Mouse (Mus musculus): ENCODE results near the gene Cnppd1. TPM values are rescaled to one million over a fixed set of nuclear protein-coding genes. Genes with fewer than 3 reads are reported as not detected.

Cnppd1 gene
- total and polyA plus RNA-seq, 3 experiments = 12.3 to 47.2 (median 16.2) TPM

GRCm38 (mm10) chr1:75141486-75142190, 873 bp downstream of the Cnppd1 start (continued):
- peak; percentile 51; the same call in 1 of the 2 replicates for TF ChIP-seq NRF1 (IDR thresholded peaks at IDR 0.05; ENCODE audit: low read depth, low read length)
- TF ChIP-seq MAZ (IDR thresholded peaks at IDR 0.05; ENCODE audit: low read depth, low read length) = no peak
- 0 out of 2 replicates have a peak, but pooled peaks have one; percentile 23 for TF ChIP-seq MYC (IDR thresholded peaks at IDR 0.05; ENCODE audit: low read depth, low read length)
- TF ChIP-seq USF2 (conservative IDR thresholded peaks at IDR 0.05; ENCODE audit: low read depth, low read length) = no peak
- no peak for TF ChIP-seq ETS1 (conservative IDR thresholded peaks at IDR 0.05; ENCODE audit: low read depth, low read length)
- no peak for TF ChIP-seq RAD21 (IDR thresholded peaks at IDR 0.05; ENCODE audit: low read depth, low read length)
- TF ChIP-seq KAT2A (IDR thresholded peaks at IDR 0.05; ENCODE audit: insufficient replicate concordance, low read length) = no peak
- no peak for TF ChIP-seq PAX5 (IDR thresholded peaks at IDR 0.05; ENCODE audit: low read length)
- TF ChIP-seq POLR2A (IDR thresholded peaks at IDR 0.05; ENCODE audit: low read depth, low read length) = peak; percentile 66
- TF ChIP-seq ZKSCAN1 (IDR thresholded peaks at IDR 0.05; ENCODE audit: borderline replicate concordance, low read depth, low read length) = no peak
- peak; percentile 52 for TF ChIP-seq HCFC1 (IDR thresholded peaks at IDR 0.05; ENCODE audit: low read depth, low read length)
- peak; percentile 86 for TF ChIP-seq ELF1 (IDR thresholded peaks at IDR 0.05; ENCODE audit: low read depth, low read length)
- no peak for TF ChIP-seq CTCF (conservative IDR thresholded peaks at IDR 0.05 in 1 of 2, IDR thresholded peaks at IDR 0.05 in 1 of 2; ENCODE audit: low read depth in 2 of 2, low read length in 2 of 2)
- TF ChIP-seq ZC3H11A (IDR thresholded peaks at IDR 0.05; ENCODE audit: low read depth, low read length) = no peak
- no peak for TF ChIP-seq CHD1 (IDR thresholded peaks at IDR 0.05; ENCODE audit: low read depth, low read length)
- no peak; the same call in 1 of the 2 replicates for TF ChIP-seq POLR2AphosphoS2 (IDR thresholded peaks at IDR 0.05; ENCODE audit: low read depth, low read length)
- TF ChIP-seq JUN (IDR thresholded peaks at IDR 0.05; ENCODE audit: insufficient read depth, low read depth, low read length) = no peak
- peak; percentile 28; the same call in 1 of the 2 replicates for TF ChIP-seq NELFE (IDR thresholded peaks at IDR 0.05; ENCODE audit: low read depth, low read length)

GRCm38 (mm10) chr1:75140601-75141190, 1.8 kb downstream of the Cnppd1 start:
- Histone ChIP-seq H3K79me2 (replicated peaks; ENCODE audit: control insufficient read depth, extremely low read depth, insufficient read depth, poor library complexity, severe bottlenecking) (no peaks in the 10 kb centered on the region), H3K9ac (ENCODE audit: insufficient read depth, low read depth) (peak overlapping the region; percentile 74), H3K27me3 (replicated peaks) (no peaks in the 10 kb centered on the region), H3K36me3 (replicated peaks in 1 of 2; ENCODE audit: control insufficient read depth in 1 of 2, insufficient read depth in 1 of 2, low read length in 1 of 2) (peaks cover 44 to 63% of the 10 kb centered on the region in 2 experiments), H3K4me1 (ENCODE audit: control insufficient read depth in 1 of 2, insufficient read depth in 2 of 2) (peaks cover 2 to 30% of the 10 kb centered on the region in 2 experiments; a peak in 2 of 4 replicates), H3K9me3 (replicated peaks; ENCODE audit: low read length) (no peaks in the 10 kb centered on the region), H3K27ac (ENCODE audit: insufficient read depth, low read depth) (no peak overlapping the region), H3K4me2 (ENCODE audit: insufficient read depth, low read depth, poor library complexity, severe bottlenecking) (peak overlapping the region; percentile 64; the same call in 1 of the 2 replicates), H3K4me3 (replicated peaks in 1 of 3; ENCODE audit: low read depth in 2 of 3, low read length in 2 of 3, poor library complexity in 1 of 3) (peak overlapping the region in 2 of 3 experiments; percentile 82 to 93)
- TF ChIP-seq MAZ (IDR thresholded peaks at IDR 0.05; ENCODE audit: low read depth, low read length) (no peak), SMC3 (IDR thresholded peaks at IDR 0.05; ENCODE audit: low read depth, low read length) (no peak), USF1 (IDR thresholded peaks at IDR 0.05; ENCODE audit: low read depth, low read length) (no peak)
- in situ Hi-C loops (cut with MboI; ENCODE audit: low pct_ligation_motif_present, low pct_unique_long_range_greater_than_20kb, low sequenced_read_pairs) (no loop called here), dilution Hi-C loops (cut with MboI; ENCODE audit: extremely low pct_ligation_motif_present, extremely low pct_unique_long_range_greater_than_20kb, low sequenced_read_pairs) (no loop called here)
- DNase-seq (ENCODE audit: extremely low read depth) = no peak
